ENCODE assay signal across 18 mouse cellular contexts in the genomic region with DNA sequence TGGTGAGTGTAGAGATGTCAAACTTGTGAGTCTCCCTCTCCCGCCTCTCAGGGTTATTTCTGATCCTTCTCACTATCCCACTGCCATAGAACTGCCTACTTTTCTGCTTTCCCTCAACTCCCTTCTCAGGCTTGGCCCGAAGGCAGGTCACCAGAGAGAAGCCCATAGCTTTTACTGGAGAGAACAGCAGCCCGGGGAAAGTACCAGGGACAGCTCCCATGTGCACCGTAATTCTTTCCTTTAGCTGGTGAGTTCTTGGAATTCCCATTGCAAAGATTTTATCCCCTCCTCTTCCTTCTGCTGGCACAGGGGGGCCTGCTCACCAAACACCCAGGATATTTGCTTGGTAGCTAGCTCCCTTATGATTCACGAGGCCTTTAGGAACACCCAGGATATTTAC. TPM values are rescaled to one million over a fixed set of nuclear protein-coding genes. Genes with fewer than 3 reads are reported as not detected.
DNase-seq lines count a peak whose midpoint lies in the region; ATAC-seq and TF ChIP-seq lines count a peak whose summit lies in the region.
"Had no signal": no experiment of that assay in that cellular context is flagged by ENCODE, and none has a peak within 500 bp of the region (broad histone marks: within the 10 kb centered on the region; RNA-seq: fewer than 3 reads in every experiment).

No protein-coding gene starts in this region.

- no peak overlapping the region for H3K4me2 ChIP-seq in lung, embryonic 14.5 days
- H3K4me2 ChIP-seq: limb, embryonic 15.5 days had no signal

- H3K36me3 ChIP-seq in lung, embryonic 14.5 days (ENCODE audit: insufficient read depth) = no peaks in the 10 kb centered on the region
- H3K36me3 ChIP-seq: limb, embryonic 15.5 days had no signal

- H3K27ac ChIP-seq in lung, embryonic 14.5 days (ENCODE audit: low read depth) = no peak overlapping the region
- H3K27ac ChIP-seq: limb, embryonic 15.5 days had no signal

- ATAC-seq in lung, embryonic 14.5 days (ENCODE audit: insufficient read depth) = no peak

- no peaks in the 10 kb centered on the region for H3K27me3 ChIP-seq in lung, embryonic 14.5 days (ENCODE audit: insufficient read depth, low read length)
- H3K27me3 ChIP-seq: megakaryocyte, embryonic 14.5 days had no signal

- no peak for TF ChIP-seq CTCF in lung, embryonic 14.5 days (IDR thresholded peaks at IDR 0.05; ENCODE audit: low read depth)

- peak; percentile 49 for DNase-seq in adrenal gland, postnatal 10 days
- no peak for DNase-seq in adrenal gland, adult (ENCODE audit: inconsistent age in 2 of 2, low spot score in 1 of 2)
- DNase-seq in lung, embryonic 14.5 days = peak; percentile 79
- no peak for DNase-seq in lung, postnatal 14 days
- DNase-seq in embryo, embryonic 9.5 days (ENCODE audit: extremely low spot score) = peak; percentile 47
- DNase-seq in yolk sac, embryonic 10.5 days (ENCODE audit: low spot score) = peak; percentile 40
- no peak for DNase-seq in spleen, postnatal 36 days (ENCODE audit: low spot score in 2 of 2)
- no peak for DNase-seq in ovary, postnatal 10 days (ENCODE audit: low spot score)
- DNase-seq: cerebellum, adult 11-12 months; heart, adult 11 months; layer of hippocampus, postnatal 36 days; lung, adult 2 months; right cerebral cortex, postnatal 4 days; thymus, adult 2 months had no signal

- H3K9ac ChIP-seq in lung, embryonic 14.5 days = no peak overlapping the region
- H3K9ac ChIP-seq: limb, embryonic 15.5 days had no signal

- 0 out of 2 replicates have a peak, but pooled peaks cover 6% of the 10 kb centered on the region for H3K4me1 ChIP-seq in lung, embryonic 14.5 days (ENCODE audit: insufficient read depth)
- H3K4me1 ChIP-seq: limb, embryonic 15.5 days had no signal

- WGBS in lung, embryonic 14.5 days = 24% methylated on average over 5 of the region's 5 CpGs

- no peak overlapping the region for H3K4me3 ChIP-seq in lung, embryonic 14.5 days (ENCODE audit: low read depth, low read length)
- H3K4me3 ChIP-seq: limb, embryonic 15.5 days; megakaryocyte, embryonic 14.5 days had no signal

- no peaks in the 10 kb centered on the region for H3K9me3 ChIP-seq in lung, embryonic 14.5 days (ENCODE audit: low read depth, low read length)
- H3K9me3 ChIP-seq: limb, embryonic 15.5 days; megakaryocyte, embryonic 14.5 days had no signal

RNA-seq across cellular contexts. Expression of a gene that starts 56.5 kb away (rescaled TPM):
- total RNA-seq in adrenal gland, postnatal 10 days (2021) = under 1 TPM in 1 of 2 experiments, not detected in 1; 0.79 TPM
- polyA plus RNA-seq in lung, embryonic 14.5 days (2014; fragmentation: Nextera tagmentation; extraction: Ambion mirVana) = 0.58 and 1.1 TPM in 2 replicates
- total RNA-seq: heart, postnatal 10 days had no signal
- polyA plus RNA-seq: large intestine, adult 2 months; limb, embryonic 15.5 days; thymus, adult 2 months had no signal

Comparison
In these comparisons a context has a peak if more than half of its experiments do, and no peak if none do; other contexts are left out.
1. DNase-seq: peak in adrenal gland, postnatal 10 days (single experiment), lung, embryonic 14.5 days (single experiment), embryo, embryonic 9.5 days (single experiment) and yolk sac, embryonic 10.5 days (single experiment); none in adrenal gland, adult (0 of 2), lung, postnatal 14 days (single experiment), spleen, postnatal 36 days (0 of 2) and ovary, postnatal 10 days (single experiment).